Mouse (Mus musculus) cerebellum, adult 11 months (tissue): ENCODE results near the gene Anp32a.
A peak's percentile ranks its signal among the peaks of the same experiment; 100 is the strongest.

Experiments used
- DNase-seq: peaks from one replicate; pipeline ENCODE4 v3.0.0; 2022

Gene Anp32a

DNA sequence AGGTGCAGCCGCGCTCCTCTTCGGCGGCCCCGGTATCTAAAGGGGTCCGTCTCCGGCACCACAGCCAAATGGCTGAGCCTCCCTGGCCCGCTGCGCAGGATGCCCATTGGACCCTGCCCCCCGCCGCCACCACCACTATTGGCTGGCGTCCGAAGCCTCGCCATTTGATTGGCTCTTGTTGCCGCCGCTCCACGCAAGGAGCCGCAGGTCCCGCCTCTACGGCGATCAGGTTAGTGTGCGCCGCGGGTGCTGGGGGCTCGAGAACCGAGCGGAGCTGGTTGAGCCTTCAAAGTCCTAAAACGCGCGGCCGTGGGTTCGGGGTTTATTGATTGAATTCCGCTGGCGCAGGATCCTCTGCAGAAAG is at the start of gene Anp32a:
Gene Anp32a, plus strand, starts transcription at position 171 of the 364 bp plus-strand sequence.
- DNase-seq = peak; percentile 99

DNA sequence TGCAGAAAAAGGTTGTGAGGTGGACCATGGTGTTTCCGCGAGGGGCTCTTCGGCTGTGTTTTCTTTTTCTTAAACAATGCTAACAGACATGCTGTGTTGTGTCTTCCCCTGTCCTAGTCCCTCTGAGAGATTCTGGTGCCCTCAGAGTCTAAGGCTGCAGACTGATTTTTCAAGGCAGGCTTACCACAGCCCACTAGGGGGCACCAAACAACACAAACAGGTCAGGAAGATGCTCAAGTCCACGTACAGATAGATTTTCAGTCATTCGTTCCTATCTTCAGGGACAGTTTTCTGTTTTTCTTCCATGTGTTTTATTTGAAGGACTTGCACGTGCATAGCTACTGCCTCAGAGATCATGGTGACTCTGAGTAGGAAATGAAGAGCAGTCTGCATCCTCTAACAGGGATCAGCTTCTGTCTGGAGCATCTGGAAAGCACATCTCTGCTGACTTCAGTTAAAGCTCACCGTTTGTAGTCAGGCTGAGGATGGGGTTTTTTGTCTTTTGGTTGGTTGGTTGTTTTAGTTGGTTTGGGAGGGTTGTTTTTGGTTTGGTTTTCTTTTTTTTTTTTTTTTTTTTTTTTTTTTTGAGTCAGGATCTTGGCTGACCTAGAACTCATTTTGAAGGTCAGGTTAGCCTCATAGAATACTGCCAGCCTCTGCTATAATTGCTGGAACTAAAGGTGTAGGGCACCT is 45.9 kb upstream of the Anp32a start:
- DNase-seq = peak; percentile 83

- no peak for DNase-seq
Observed at GRCm38 (mm10) chr9:62296891-62297290, 44.2 kb upstream of the Anp32a start.

DNA sequence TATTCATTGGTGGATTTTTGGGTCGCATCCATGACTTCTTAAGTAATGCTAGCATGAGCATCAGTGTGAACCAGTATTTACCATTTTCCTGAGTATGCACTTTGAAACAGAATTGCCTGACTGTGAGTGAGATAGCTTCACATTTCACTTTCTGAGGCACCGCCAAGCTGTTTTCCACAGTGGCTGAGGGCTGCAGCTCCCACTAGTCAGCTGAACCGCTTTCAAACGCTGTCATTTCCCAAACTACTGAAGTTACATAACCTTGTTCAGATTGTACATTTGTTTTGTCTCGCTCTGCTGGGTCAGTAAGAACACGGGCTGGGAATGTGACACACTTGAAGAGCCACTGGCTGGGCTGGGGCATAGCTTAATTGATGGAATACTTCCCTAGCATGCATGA is 25.5 kb upstream of the Anp32a start:
- no peak for DNase-seq

DNA sequence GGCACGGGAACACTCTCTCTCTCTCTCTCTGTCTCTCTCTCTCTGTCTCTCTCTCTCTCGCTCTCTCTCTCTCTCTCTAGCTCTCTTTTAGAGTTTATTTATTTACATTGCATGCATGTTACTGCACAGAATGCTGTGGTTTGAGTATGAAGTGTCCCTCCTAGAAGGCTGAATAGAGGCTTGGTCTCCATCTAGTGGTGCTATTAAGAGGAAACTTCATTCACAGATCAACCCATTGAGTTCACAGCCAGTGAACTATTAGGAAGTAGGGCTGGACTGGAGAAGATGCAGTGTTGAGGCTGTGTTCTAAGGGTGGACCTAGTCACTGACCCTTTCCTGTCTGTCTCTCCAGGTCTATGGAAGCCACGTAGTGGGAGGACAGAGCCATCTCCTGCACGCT is 22.4 kb upstream of the Anp32a start:
- no peak for DNase-seq

GRCm38 (mm10) chr9:62323816-62324215 is 17.3 kb upstream of the Anp32a start:
- no peak for DNase-seq

GRCm38 (mm10) chr9:62325965-62326364 is 15.1 kb upstream of the Anp32a start:
- no peak for DNase-seq

- DNase-seq = no peak
Observed at GRCm38 (mm10) chr9:62334298-62334825, 6.7 kb upstream of the Anp32a start.

GRCm38 (mm10) chr9:62335396-62335795 is 5.7 kb upstream of the Anp32a start:
- DNase-seq = no peak

DNA sequence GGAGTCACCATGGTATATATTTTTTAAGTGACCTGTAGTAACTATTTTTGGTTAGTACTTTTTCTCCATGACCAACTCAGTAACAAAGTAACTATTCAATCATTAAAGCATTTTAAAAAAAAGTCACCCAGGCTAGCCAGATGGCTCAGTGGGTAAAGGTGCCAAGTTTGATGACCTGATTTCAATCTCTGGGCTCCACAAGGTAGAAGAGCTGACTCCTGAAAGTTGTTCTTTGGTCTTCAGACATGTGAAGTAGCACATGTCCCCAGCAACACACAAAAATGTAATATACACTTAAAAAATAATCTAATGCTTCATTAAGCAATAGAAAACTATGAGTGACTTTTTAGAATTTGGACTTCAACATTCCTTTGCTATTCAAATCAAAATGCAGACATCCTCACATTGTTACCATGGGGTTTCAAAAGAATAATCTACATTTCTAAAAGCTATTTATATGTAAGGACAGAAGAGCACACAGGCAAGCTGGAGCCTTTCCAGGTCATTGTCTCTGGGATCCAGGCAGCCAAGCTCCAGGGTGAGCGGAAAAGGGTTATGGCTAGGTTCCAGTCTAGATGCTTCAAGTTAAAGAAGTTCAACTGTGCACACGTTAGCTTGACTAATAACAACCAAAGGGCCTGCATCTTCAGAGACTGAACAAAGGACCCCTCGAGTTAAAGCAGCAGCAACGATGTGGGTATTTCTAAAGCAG is 3.0 kb upstream of the Anp32a start:
- DNase-seq = no peak

- DNase-seq = no peak
Observed at GRCm38 (mm10) chr9:62338636-62339191, 2.4 kb upstream of the Anp32a start.

- no peak for DNase-seq
Observed at GRCm38 (mm10) chr9:62340301-62341122, 581 bp upstream of the Anp32a start.

DNA sequence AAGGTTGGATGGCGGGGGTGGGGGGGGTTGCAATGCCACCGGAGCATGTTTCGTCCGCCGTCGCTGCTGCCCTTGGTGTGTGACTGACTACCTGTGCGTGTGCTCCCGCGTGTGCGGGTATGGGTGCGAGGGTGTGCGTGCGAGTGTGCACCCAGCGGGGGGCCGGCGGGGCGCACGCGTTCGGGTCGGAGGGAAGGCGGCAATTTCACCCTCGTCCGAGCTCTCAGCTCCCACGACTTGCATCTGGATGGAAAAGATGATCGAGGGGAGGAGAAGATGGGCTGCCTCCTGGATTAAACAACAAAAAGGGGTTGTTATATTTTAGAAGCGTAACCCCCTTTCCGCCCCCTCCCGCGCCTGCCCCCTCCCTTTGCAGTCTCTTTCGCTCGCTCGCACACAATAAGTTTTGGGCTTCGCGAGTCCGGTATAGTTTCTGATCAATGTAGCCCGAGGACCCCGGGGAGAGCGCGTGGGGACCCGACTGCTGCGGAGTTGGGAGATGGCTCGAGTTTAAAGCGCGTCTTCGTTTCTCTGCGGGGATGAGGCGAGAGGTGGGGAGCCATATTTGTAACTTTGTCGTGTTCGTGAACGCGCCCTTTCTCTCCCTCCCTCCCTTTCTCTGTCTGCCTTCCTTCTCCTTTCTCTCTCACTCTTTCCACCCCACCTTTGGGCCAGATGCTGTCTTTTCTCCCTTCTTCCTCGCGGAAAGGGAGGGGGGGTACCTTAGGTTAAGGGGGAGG is 778 bp downstream of the Anp32a start:
- DNase-seq = no peak

DNA sequence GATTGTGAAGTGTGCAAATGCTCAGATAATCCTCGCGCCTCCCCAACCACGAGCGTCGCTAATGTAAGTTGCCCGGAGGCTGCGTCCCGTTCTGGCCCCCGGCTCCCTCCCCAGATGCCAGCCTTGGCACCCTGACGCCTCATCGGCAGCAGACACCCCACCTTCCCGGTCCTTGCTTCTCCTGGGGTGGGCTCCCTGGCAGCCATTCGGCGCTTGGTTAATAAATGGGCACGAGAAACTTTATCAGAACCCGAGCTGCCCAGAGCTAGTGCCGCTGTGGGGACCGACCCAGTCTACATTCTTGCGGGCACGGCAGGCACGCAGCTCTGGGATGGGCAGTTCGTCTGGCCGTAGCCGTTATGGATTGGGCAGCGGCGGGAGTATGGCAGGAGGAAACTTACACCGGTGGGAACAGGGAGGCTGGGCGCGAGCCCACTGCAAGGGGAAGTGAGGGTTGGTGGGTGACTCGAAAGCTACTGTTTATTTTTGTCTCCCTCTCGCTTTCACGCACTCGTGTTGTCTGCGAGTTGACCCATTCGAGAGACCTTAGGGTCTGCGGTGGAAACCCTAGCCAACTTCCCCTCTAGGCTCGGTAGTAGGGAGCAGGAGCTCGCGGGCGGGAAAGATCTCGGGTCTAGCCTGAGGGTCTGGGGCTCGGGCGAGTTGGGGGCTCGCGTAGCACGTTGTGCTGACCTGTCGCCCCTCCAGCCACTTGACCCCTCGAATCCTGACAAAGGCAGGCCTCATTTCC is 1.5 kb downstream of the Anp32a start:
- no peak for DNase-seq

GRCm38 (mm10) chr9:62343192-62343903 is 2.3 kb downstream of the Anp32a start:
- DNase-seq = no peak

GRCm38 (mm10) chr9:62343904-62344491 is 2.9 kb downstream of the Anp32a start:
- no peak for DNase-seq

- DNase-seq = no peak
Observed at GRCm38 (mm10) chr9:62344545-62344944, 3.5 kb downstream of the Anp32a start.

DNA sequence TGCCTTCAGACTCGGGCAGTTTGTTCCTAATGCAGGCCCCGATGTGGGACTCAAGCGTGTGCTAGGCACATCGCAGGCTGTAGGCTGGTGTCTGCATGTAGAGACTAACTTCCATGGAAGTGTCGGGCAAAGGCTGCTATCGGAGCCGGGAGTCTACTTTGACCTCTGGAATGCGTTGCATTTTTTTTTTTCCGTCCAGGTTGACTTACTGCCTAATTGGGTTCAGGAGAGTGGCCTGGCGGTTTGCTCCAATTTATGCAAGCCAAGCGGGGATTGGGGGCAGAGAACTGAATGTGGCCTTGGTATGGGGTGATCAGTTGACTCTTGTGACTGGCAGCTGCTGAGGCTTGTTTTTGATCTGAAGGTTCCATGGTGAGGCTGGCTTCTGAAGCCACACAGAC is 4.0 kb downstream of the Anp32a start:
- no peak for DNase-seq

DNA sequence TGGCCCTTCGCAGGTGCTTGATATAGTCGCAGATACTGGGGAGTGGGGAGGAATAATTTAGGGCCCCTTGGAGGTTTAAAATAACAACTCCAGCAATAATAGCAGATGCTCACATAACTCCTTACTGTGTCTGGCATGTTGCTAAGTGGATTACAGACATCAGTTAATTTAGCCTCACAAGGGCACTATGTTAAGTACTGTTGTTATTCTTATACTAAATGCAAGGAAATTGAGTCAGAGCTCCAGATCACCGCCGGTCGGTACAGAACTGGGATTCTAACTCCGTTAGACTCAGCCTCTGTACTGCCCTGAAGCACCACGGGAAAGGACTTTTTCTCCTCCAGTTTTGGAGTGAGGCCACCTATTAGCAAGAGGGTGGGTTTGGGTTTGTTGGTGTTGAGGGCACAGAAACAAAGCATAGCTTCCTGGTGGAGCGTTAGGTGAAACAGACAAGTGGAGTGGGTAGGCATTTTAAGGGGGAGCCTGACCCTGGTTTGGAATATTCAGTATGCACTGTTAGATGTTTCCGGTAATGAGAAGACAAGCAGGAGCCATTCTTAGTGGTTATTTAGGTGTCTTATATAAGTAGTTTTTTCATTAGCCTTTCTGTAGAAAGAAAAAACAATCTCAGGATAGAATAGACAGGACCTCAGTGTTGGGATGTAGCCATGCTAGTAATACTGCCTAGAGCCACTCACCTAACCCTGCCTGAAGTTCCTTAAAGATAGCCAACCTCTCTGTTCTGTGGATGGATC is 4.7 kb downstream of the Anp32a start:
- no peak for DNase-seq

DNA sequence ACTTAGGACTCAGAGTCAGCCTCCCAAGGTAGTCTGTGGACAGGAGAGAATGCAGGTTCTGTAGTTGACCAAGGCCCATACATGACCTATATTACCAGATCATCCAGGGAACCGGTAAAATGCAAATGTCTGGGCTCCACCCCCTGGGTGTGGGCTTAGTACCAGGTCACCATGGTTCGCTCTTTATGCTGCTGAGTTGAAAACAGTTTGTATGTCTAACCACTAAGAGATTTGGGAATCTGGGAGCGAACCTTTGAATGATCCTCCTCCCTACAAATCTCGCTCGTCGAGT is 5.2 kb downstream of the Anp32a start:
- no peak for DNase-seq
